Mouse (Mus musculus) ovary, postnatal 10 days (tissue): ENCODE measurements around the gene Acap1.

Experiments
- DNase-seq: peaks from one replicate; pipeline ENCODE4 v3.0.0; 2022; ENCODE audit warnings: low spot score

The Acap1 gene

GRCm38 (mm10) chr11:69837604-69837951, 57.8 kb downstream of the Acap1 start, which contains the start of gene Nlgn2:
TSS of gene Nlgn2 (minus strand) at chr11:69837784.
- DNase-seq, result no peak

- DNase-seq, result peak; percentile 26
These were observed 58.4 kb downstream of the Acap1 start for GRCm38 (mm10) chr11:69836703-69837576.

GRCm38 (mm10) chr11:69835966-69836335, 59.4 kb downstream of the Acap1 start:
- no peak for DNase-seq

- DNase-seq, result no peak
These were observed 59.9 kb downstream of the Acap1 start for GRCm38 (mm10) chr11:69835326-69835965.

GRCm38 (mm10) chr11:69834001-69834549, 61.3 kb downstream of the Acap1 start:
- DNase-seq, result no peak

GRCm38 (mm10) chr11:69833554-69833953, 61.8 kb downstream of the Acap1 start:
- DNase-seq, result no peak
